Mouse (Mus musculus) forelimb bud, embryonic 11.5 days (tissue): ENCODE measurements at regions not wholly inside any gene's neighbourhood (a gene's known extent, or its start where the extent isn't known, plus 50 kb on each side); places are given as distances from the start of the nearest gene placed in this dataset.

ENCODE experiments used
- DNase-seq: peaks from one replicate; pipeline ENCODE4 v3.0.0-alpha.2; 2012; ENCODE audit warnings: low read depth, low spot score

DNA sequence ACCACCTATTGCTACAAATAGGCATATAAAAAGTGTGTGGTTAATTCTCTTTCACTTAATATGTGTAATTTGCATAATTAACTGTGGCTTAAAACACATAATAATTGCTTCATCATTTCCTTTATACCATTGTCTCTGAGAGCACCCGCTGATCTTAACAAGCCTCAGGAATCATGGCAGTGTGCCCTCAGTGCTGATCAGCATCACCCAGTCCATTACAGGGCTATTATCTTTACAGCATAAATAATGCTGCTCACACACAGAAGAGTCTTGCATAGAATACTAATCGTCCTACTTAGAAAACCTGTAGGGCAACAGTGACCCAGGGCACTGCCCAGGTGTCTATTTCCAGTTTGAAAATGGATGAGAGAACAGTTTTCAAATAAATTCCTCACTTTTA is 102.4 kb downstream of the Gm597 start:
- no peak for DNase-seq

DNA sequence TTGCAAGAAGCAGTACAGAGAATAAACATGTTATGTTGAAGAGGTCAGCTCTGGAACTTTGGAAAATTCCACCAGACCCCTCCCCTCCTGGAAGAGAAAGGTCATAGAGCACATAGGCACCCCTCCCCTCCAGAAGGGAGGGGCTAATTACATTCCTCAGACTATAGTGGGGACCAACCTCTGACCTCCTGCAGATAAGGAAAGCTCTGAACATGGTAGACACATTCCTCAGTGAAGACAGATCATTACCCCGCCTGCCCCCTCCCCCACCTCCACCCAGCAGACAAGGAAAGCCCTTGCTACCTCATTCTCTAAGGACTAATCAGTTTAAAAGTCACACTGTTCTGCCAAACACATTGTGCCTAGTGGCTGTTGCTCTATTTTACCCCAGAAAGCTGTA is 104.7 kb downstream of the Gm597 start:
- DNase-seq, result no peak

DNA sequence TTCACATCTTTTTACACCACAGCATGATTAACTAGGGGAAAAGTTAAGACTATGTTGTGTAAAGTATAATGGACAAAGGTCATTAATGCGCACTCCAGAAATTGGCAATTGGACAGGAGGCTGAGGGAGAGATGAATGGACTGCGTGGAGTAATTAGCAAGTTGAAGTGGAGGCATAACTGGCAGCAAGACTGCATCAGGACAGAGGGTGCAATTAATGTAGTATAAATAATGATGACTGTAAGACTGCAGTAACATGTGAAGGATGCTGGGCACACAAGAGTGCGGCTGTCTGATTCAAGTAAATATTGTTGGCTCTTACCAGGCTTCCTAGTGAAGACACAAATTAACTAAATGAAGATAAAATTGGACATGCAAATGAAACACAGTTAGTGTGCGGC is 139.2 kb downstream of the Gm597 start:
- DNase-seq, result no peak

DNA sequence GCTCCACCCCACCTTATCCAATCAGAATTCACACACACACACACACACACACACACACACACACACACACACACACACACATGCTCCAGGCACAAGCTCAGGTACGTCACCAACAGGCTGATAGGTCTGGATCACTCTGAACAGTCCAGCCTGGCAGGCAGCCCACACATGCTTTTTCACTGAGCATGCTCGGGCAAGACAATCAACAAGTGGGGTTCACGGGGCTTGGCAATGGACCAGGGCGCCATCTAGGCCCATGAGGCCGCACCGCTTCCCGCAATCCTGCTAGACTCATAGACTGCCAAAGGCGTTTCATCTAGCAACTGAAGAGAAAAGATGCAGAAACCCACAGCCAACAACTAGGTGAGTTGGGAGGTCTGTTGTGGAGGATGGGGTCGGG is 157.3 kb downstream of the Gm597 start:
- DNase-seq, result no peak

DNA sequence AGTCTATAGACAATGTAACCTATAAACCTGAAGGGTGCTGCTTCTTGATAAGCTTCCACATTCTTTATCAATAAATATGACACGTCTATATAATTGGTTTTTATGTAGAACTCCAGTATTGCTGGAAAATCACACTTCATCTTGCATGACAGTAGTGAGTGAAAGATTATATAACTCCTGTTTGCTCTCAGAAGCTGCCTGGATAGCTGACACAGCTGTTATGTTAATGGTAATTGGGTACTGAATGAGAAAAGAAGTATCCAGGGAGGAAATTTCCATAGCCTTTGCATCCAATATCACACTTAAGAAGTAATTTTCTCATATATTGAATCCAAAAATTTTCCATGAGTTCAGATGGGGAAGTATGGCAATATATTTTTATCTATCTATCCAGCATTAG is 177.7 kb downstream of the Gm597 start:
- no peak for DNase-seq

DNA sequence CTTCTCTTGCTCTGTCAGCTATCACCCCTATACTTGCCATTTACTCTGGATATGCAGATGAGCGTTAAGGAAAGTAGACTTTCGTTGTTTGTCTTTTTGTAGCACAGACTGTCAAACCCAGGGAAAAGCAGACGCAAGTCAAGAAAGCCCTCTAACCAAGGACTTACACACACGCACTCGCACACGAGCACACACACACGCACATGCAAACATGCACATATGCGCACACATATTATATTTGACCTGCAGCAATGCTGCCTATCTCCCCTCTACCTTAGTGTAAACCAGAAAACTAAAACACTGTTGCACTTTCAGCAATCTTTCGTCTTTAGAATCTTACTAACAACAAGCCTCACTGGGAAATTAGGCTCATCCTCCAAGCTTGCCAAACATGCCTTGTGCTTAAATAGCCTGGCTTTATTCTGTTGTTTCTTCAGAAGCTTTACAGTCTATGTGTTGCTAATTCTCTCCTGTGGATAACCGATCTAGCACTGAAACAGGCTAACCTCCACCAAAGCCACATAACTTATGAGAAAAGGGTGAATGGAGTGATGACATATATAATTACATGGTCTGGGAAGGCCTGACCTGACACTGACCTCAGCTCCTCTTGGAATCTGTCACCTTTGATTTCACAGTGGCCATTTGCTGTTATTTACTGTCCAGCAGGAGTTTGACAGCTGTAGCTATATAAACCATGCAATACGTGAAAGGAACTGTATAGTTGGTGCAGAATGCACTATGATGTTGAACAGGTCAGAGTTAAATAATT is 214.5 kb downstream of the Gm597 start:
- peak; percentile 19 for DNase-seq

DNA sequence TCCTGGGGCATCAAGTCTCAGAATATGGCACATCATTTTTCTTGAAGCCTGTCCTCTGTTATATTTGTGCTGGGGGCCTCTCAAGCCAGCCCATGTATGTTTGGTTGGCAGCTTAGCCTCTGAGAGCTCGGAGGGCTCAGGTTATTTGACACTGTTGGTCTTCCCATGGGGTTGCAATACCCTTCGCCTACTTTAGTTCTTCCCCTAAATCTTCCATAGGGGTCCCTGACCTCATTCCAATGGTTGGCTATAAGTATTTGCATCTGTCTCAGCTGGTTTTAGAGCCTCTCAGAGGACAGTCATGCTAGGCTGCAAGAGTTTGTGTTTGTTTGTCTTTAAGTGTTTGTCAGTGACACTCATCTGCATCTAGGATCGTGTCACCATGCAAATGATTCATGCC is 216.2 kb downstream of the Gm597 start:
- no peak for DNase-seq
